Mouse (Mus musculus): ENCODE measurements around the gene Polr2e. TPM values are rescaled to one million over a fixed set of nuclear protein-coding genes. Genes with fewer than 3 reads are reported as not detected.

The Polr2e gene
- polyA plus RNA-seq, 1 experiment from 2014 or later, result 141 TPM

- no peak overlapping the region for H3K4me2 ChIP-seq (ENCODE audit: low read length)
- H3K9me3 ChIP-seq (ENCODE audit: control insufficient read depth, low read length), result no peaks in the 10 kb centered on the region
- no peak overlapping the region for H3K27ac ChIP-seq (ENCODE audit: low read depth, low read length)
- H3K4me1 ChIP-seq (ENCODE audit: control insufficient read depth, insufficient read depth, low read depth, low read length), result peaks cover 3% of the 10 kb centered on the region; the same call in 1 of the 2 replicates
- WGBS, result 74% methylated on average over 5 of the region's 5 CpGs
- H3K9ac ChIP-seq (ENCODE audit: low read depth, low read length), result no peak overlapping the region
- no peaks in the 10 kb centered on the region for H3K27me3 ChIP-seq (replicated peaks; ENCODE audit: control insufficient read depth, insufficient read depth, low read length)
- H3K36me3 ChIP-seq (ENCODE audit: control insufficient read depth, insufficient read depth, low read length), result peaks cover 22% of the 10 kb centered on the region
- H3K4me3 ChIP-seq (ENCODE audit: low read length), result no peak overlapping the region
- no peak for ATAC-seq
These were observed 6.7 kb downstream of the Polr2e start for GRCm38 (mm10) chr10:80032799-80033480.

GRCm38 (mm10) chr10:80030736-80031135 is 8.9 kb downstream of the Polr2e start:
- Histone ChIP-seq H3K9ac (ENCODE audit: low read depth, low read length) (peak overlapping the region; percentile 14; the same call in 1 of the 2 replicates), H3K27ac (ENCODE audit: low read depth, low read length) (no peak overlapping the region), H3K27me3 (replicated peaks; ENCODE audit: control insufficient read depth, insufficient read depth, low read length) (no peaks in the 10 kb centered on the region), H3K9me3 (ENCODE audit: control insufficient read depth, low read length) (no peaks in the 10 kb centered on the region), H3K36me3 (ENCODE audit: control insufficient read depth, insufficient read depth, low read length) (peaks cover 8% of the 10 kb centered on the region), H3K4me2 (ENCODE audit: low read length) (no peak overlapping the region), H3K4me3 (ENCODE audit: low read length) (no peak overlapping the region), H3K4me1 (ENCODE audit: control insufficient read depth, insufficient read depth, low read depth, low read length) (no peaks in the 10 kb centered on the region)
- 86% methylated on average over 17 of the region's 17 CpGs for WGBS
- ATAC-seq, result no peak

- Histone ChIP-seq H3K36me3 (ENCODE audit: control insufficient read depth, insufficient read depth, low read length) (peaks cover 2% of the 10 kb centered on the region; the same call in 1 of the 2 replicates), H3K9me3 (ENCODE audit: control insufficient read depth, low read length) (no peaks in the 10 kb centered on the region), H3K4me3 (ENCODE audit: low read length) (no peak overlapping the region), H3K27me3 (replicated peaks; ENCODE audit: control insufficient read depth, insufficient read depth, low read length) (no peaks in the 10 kb centered on the region), H3K27ac (ENCODE audit: low read depth, low read length) (no peak overlapping the region), H3K4me2 (ENCODE audit: low read length) (no peak overlapping the region), H3K9ac (ENCODE audit: low read depth, low read length) (no peak overlapping the region), H3K4me1 (ENCODE audit: control insufficient read depth, insufficient read depth, low read depth, low read length) (no peaks in the 10 kb centered on the region)
- 81% methylated on average over 9 of the region's 9 CpGs for WGBS
- no peak for ATAC-seq
These were observed 9.4 kb downstream of the Polr2e start for GRCm38 (mm10) chr10:80030191-80030590.

- Histone ChIP-seq H3K27me3 (replicated peaks; ENCODE audit: control insufficient read depth, insufficient read depth, low read length) (no peaks in the 10 kb centered on the region), H3K36me3 (ENCODE audit: control insufficient read depth, insufficient read depth, low read length) (no peaks in the 10 kb centered on the region), H3K27ac (ENCODE audit: low read depth, low read length) (no peak overlapping the region), H3K4me2 (ENCODE audit: low read length) (no peak overlapping the region), H3K9ac (ENCODE audit: low read depth, low read length) (no peak overlapping the region), H3K9me3 (ENCODE audit: control insufficient read depth, low read length) (no peaks in the 10 kb centered on the region), H3K4me1 (ENCODE audit: control insufficient read depth, insufficient read depth, low read depth, low read length) (no peaks in the 10 kb centered on the region), H3K4me3 (ENCODE audit: low read length) (no peak overlapping the region)
- ATAC-seq, result no peak
- WGBS, result 96% methylated on average over 13 of the region's 13 CpGs
These were observed 11.1 kb downstream of the Polr2e start for GRCm38 (mm10) chr10:80028521-80028846.

GRCm38 (mm10) chr10:80027681-80028520 is 11.7 kb downstream of the Polr2e start:
- no peak for ATAC-seq
- Histone ChIP-seq H3K4me2 (ENCODE audit: low read length) (no peak overlapping the region), H3K27ac (ENCODE audit: low read depth, low read length) (no peak overlapping the region), H3K9me3 (ENCODE audit: control insufficient read depth, low read length) (no peaks in the 10 kb centered on the region), H3K9ac (ENCODE audit: low read depth, low read length) (no peak overlapping the region), H3K36me3 (ENCODE audit: control insufficient read depth, insufficient read depth, low read length) (no peaks in the 10 kb centered on the region), H3K4me1 (ENCODE audit: control insufficient read depth, insufficient read depth, low read depth, low read length) (no peaks in the 10 kb centered on the region), H3K27me3 (replicated peaks; ENCODE audit: control insufficient read depth, insufficient read depth, low read length) (no peaks in the 10 kb centered on the region), H3K4me3 (ENCODE audit: low read length) (no peak overlapping the region)
- WGBS, result 69% methylated on average over 20 of the region's 20 CpGs

- Histone ChIP-seq H3K4me3 (ENCODE audit: low read length) (no peak overlapping the region), H3K9ac (ENCODE audit: low read depth, low read length) (no peak overlapping the region), H3K9me3 (ENCODE audit: control insufficient read depth, low read length) (no peaks in the 10 kb centered on the region), H3K4me2 (ENCODE audit: low read length) (no peak overlapping the region), H3K4me1 (ENCODE audit: control insufficient read depth, insufficient read depth, low read depth, low read length) (no peaks in the 10 kb centered on the region), H3K27ac (ENCODE audit: low read depth, low read length) (no peak overlapping the region), H3K27me3 (replicated peaks; ENCODE audit: control insufficient read depth, insufficient read depth, low read length) (no peaks in the 10 kb centered on the region), H3K36me3 (ENCODE audit: control insufficient read depth, insufficient read depth, low read length) (no peaks in the 10 kb centered on the region)
- no peak for ATAC-seq
- WGBS, result 62% methylated on average over 12 of the region's 12 CpGs
These were observed 13.7 kb downstream of the Polr2e start for GRCm38 (mm10) chr10:80025889-80026288.

GRCm38 (mm10) chr10:80025463-80025862 is 14.1 kb downstream of the Polr2e start:
- H3K4me3 ChIP-seq (ENCODE audit: low read length), result no peak overlapping the region
- ATAC-seq, result no peak
- H3K4me1 ChIP-seq (ENCODE audit: control insufficient read depth, insufficient read depth, low read depth, low read length), result no peaks in the 10 kb centered on the region
- H3K4me2 ChIP-seq (ENCODE audit: low read length), result no peak overlapping the region
- no peaks in the 10 kb centered on the region for H3K27me3 ChIP-seq (replicated peaks; ENCODE audit: control insufficient read depth, insufficient read depth, low read length)
- 76% methylated on average over 10 of the region's 10 CpGs for WGBS
- no peak overlapping the region for H3K9ac ChIP-seq (ENCODE audit: low read depth, low read length)
- H3K9me3 ChIP-seq (ENCODE audit: control insufficient read depth, low read length), result no peaks in the 10 kb centered on the region
- H3K36me3 ChIP-seq (ENCODE audit: control insufficient read depth, insufficient read depth, low read length), result no peaks in the 10 kb centered on the region
- no peak overlapping the region for H3K27ac ChIP-seq (ENCODE audit: low read depth, low read length)

GRCm38 (mm10) chr10:80025044-80025347 is 14.6 kb downstream of the Polr2e start:
- H3K9me3 ChIP-seq (ENCODE audit: control insufficient read depth, low read length), result no peaks in the 10 kb centered on the region
- peaks cover 4% of the 10 kb centered on the region; the same call in 1 of the 2 replicates for H3K27me3 ChIP-seq (replicated peaks; ENCODE audit: control insufficient read depth, insufficient read depth, low read length)
- no peak overlapping the region for H3K4me3 ChIP-seq (ENCODE audit: low read length)
- no peak for ATAC-seq
- H3K27ac ChIP-seq (ENCODE audit: low read depth, low read length), result no peak overlapping the region
- H3K4me1 ChIP-seq (ENCODE audit: control insufficient read depth, insufficient read depth, low read depth, low read length), result no peaks in the 10 kb centered on the region
- H3K9ac ChIP-seq (ENCODE audit: low read depth, low read length), result no peak overlapping the region
- H3K4me2 ChIP-seq (ENCODE audit: low read length), result no peak overlapping the region
- 60% methylated on average over 4 of the region's 4 CpGs for WGBS
- no peaks in the 10 kb centered on the region for H3K36me3 ChIP-seq (ENCODE audit: control insufficient read depth, insufficient read depth, low read length)

GRCm38 (mm10) chr10:80024229-80025043 is 15.2 kb downstream of the Polr2e start:
- no peak overlapping the region for H3K9ac ChIP-seq (ENCODE audit: low read depth, low read length)
- H3K4me1 ChIP-seq (ENCODE audit: control insufficient read depth, insufficient read depth, low read depth, low read length), result no peaks in the 10 kb centered on the region
- H3K27me3 ChIP-seq (replicated peaks; ENCODE audit: control insufficient read depth, insufficient read depth, low read length), result peaks cover 9% of the 10 kb centered on the region
- H3K9me3 ChIP-seq (ENCODE audit: control insufficient read depth, low read length), result no peaks in the 10 kb centered on the region
- no peak overlapping the region for H3K27ac ChIP-seq (ENCODE audit: low read depth, low read length)
- no peak overlapping the region for H3K4me2 ChIP-seq (ENCODE audit: low read length)
- H3K4me3 ChIP-seq (ENCODE audit: low read length), result no peak overlapping the region
- no peaks in the 10 kb centered on the region for H3K36me3 ChIP-seq (ENCODE audit: control insufficient read depth, insufficient read depth, low read length)
- whole genome bisulfite sequencing, result 74% methylated on average over 15 of the region's 15 CpGs
- no peak for ATAC-seq

Data from hindbrain, embryonic 16.5 days (tissue).